Mouse (Mus musculus): Measurements from ENCODE around the gene Gfod1.

Gene Gfod1

GRCm38 (mm10) chr13:43299171-43299570, 4.8 kb downstream of the Gfod1 start:
- no peak for DNase-seq (ENCODE audit: low spot score in 2 of 2)

- DNase-seq (ENCODE audit: low spot score in 2 of 2) = no peak
Measured at GRCm38 (mm10) chr13:43297526-43297925, 6.4 kb downstream of the Gfod1 start.

GRCm38 (mm10) chr13:43296140-43296805, 7.7 kb downstream of the Gfod1 start:
- DNase-seq (ENCODE audit: low spot score in 2 of 2) = no peak

- DNase-seq (ENCODE audit: low spot score in 2 of 2) = no peak
Measured at GRCm38 (mm10) chr13:43295684-43296083, 8.3 kb downstream of the Gfod1 start.

- DNase-seq (ENCODE audit: low spot score in 2 of 2) = no peak
Measured at GRCm38 (mm10) chr13:43294957-43295590, 8.9 kb downstream of the Gfod1 start.

- no peak for DNase-seq (ENCODE audit: low spot score in 2 of 2)
Measured at GRCm38 (mm10) chr13:43292892-43293291, 11.1 kb downstream of the Gfod1 start.

- DNase-seq (ENCODE audit: low spot score in 2 of 2) = no peak
Measured at GRCm38 (mm10) chr13:43289076-43289475, 14.9 kb downstream of the Gfod1 start.

- no peak for DNase-seq (ENCODE audit: low spot score in 2 of 2)
Measured at GRCm38 (mm10) chr13:43288444-43288843, 15.5 kb downstream of the Gfod1 start.

- no peak for DNase-seq (ENCODE audit: low spot score in 2 of 2)
Measured at GRCm38 (mm10) chr13:43288026-43288425, 15.9 kb downstream of the Gfod1 start.

GRCm38 (mm10) chr13:43286836-43287235, 17.1 kb downstream of the Gfod1 start:
- no peak for DNase-seq (ENCODE audit: low spot score in 2 of 2)

GRCm38 (mm10) chr13:43284711-43285151, 19.2 kb downstream of the Gfod1 start:
- no peak for DNase-seq (ENCODE audit: low spot score in 2 of 2)

GRCm38 (mm10) chr13:43273906-43274305, 30.1 kb downstream of the Gfod1 start:
- DNase-seq (ENCODE audit: low spot score in 2 of 2) = no peak

GRCm38 (mm10) chr13:43272303-43273135, 31.5 kb downstream of the Gfod1 start:
- no peak for DNase-seq (ENCODE audit: low spot score in 2 of 2)

GRCm38 (mm10) chr13:43271481-43271880, 32.5 kb downstream of the Gfod1 start:
- DNase-seq (ENCODE audit: low spot score in 2 of 2) = no peak

- DNase-seq (ENCODE audit: low spot score in 2 of 2) = no peak
Measured at GRCm38 (mm10) chr13:43270220-43270597, 33.8 kb downstream of the Gfod1 start.

GRCm38 (mm10) chr13:43269460-43270219, 34.3 kb downstream of the Gfod1 start:
- no peak for DNase-seq (ENCODE audit: low spot score in 2 of 2)

- no peak for DNase-seq (ENCODE audit: low spot score in 2 of 2)
Measured at GRCm38 (mm10) chr13:43268539-43269327, 35.2 kb downstream of the Gfod1 start.

GRCm38 (mm10) chr13:43267902-43268301, 36.1 kb downstream of the Gfod1 start:
- DNase-seq (ENCODE audit: low spot score in 2 of 2) = no peak

- no peak for DNase-seq (ENCODE audit: low spot score in 2 of 2)
Measured at GRCm38 (mm10) chr13:43267216-43267615, 36.8 kb downstream of the Gfod1 start.

GRCm38 (mm10) chr13:43266333-43266732, 37.6 kb downstream of the Gfod1 start:
- no peak for DNase-seq (ENCODE audit: low spot score in 2 of 2)

- no peak for DNase-seq (ENCODE audit: low spot score in 2 of 2)
Measured at GRCm38 (mm10) chr13:43265116-43265515, 38.9 kb downstream of the Gfod1 start.
